Mouse (Mus musculus) retina, postnatal 7 days (tissue): Measurements from ENCODE around the gene Cib2.

Experiments
- DNase-seq: peaks from one replicate; pipeline ENCODE4 v3.0.0-alpha.2; 2012; ENCODE audit warnings: low read depth, low spot score

Gene Cib2

GRCm38 (mm10) chr9:54544954-54545315, 15.1 kb downstream of the Cib2 start:
- no peak for DNase-seq

GRCm38 (mm10) chr9:54544212-54544953, 15.6 kb downstream of the Cib2 start:
- no peak for DNase-seq

GRCm38 (mm10) chr9:54540801-54541200, 19.2 kb downstream of the Cib2 start:
- DNase-seq, result no peak

GRCm38 (mm10) chr9:54538684-54539083, 21.3 kb downstream of the Cib2 start, which contains the start of gene Sh2d7:
Gene Sh2d7 (plus strand): TSS chr9:54538984.
- no peak for DNase-seq

- no peak for DNase-seq
Measured at GRCm38 (mm10) chr9:54538244-54538643, 21.8 kb downstream of the Cib2 start.

- DNase-seq, result no peak
Measured at GRCm38 (mm10) chr9:54537480-54537879, 22.5 kb downstream of the Cib2 start.

GRCm38 (mm10) chr9:54537030-54537429, 23.0 kb downstream of the Cib2 start:
- no peak for DNase-seq

- no peak for DNase-seq
Measured at GRCm38 (mm10) chr9:54536236-54536635, 23.8 kb downstream of the Cib2 start.

GRCm38 (mm10) chr9:54533975-54534374, 26.0 kb downstream of the Cib2 start:
- DNase-seq, result peak; percentile 32

- no peak for DNase-seq
Measured at GRCm38 (mm10) chr9:54532926-54533325, 27.1 kb downstream of the Cib2 start.

- no peak for DNase-seq
Measured at GRCm38 (mm10) chr9:54531421-54531820, 28.6 kb downstream of the Cib2 start.

- no peak for DNase-seq
Measured at GRCm38 (mm10) chr9:54530836-54531235, 29.2 kb downstream of the Cib2 start.

GRCm38 (mm10) chr9:54529950-54530349, 30.1 kb downstream of the Cib2 start:
- DNase-seq, result no peak

GRCm38 (mm10) chr9:54527694-54528093, 32.3 kb downstream of the Cib2 start:
- DNase-seq, result no peak

GRCm38 (mm10) chr9:54520286-54520685, 39.7 kb downstream of the Cib2 start:
- no peak for DNase-seq

- no peak for DNase-seq
Measured at GRCm38 (mm10) chr9:54518921-54519320, 41.1 kb downstream of the Cib2 start.

GRCm38 (mm10) chr9:54515991-54516390, 44.0 kb downstream of the Cib2 start:
- DNase-seq, result no peak

GRCm38 (mm10) chr9:54502873-54503272, 57.1 kb downstream of the Cib2 start:
- DNase-seq, result no peak

- DNase-seq, result no peak
Measured at GRCm38 (mm10) chr9:54502111-54502495, 57.9 kb downstream of the Cib2 start.

GRCm38 (mm10) chr9:54501453-54502110, 58.4 kb downstream of the Cib2 start, which contains the start of gene Dmxl2:
Gene Dmxl2 (minus strand): TSS chr9:54501626.
- DNase-seq, result peak; percentile 97

- DNase-seq, result peak; percentile 14
Measured at GRCm38 (mm10) chr9:54500832-54501452, 59.1 kb downstream of the Cib2 start.

- DNase-seq, result no peak
Measured at GRCm38 (mm10) chr9:54499791-54500190, 60.2 kb downstream of the Cib2 start.

- DNase-seq, result no peak
Measured at GRCm38 (mm10) chr9:54499291-54499690, 60.7 kb downstream of the Cib2 start.
